Mouse (Mus musculus) olfactory bulb, adult 2 months (tissue): Measurements from ENCODE around the gene Man2b2.

Experiments used
- CTCF ChIP-seq: fragments of 200-500 bp; IDR thresholded peaks from 2 replicates; pipeline ENCODE4 v1.5.1; 2012; ENCODE audit warnings: low read depth, mild to moderate bottlenecking, low read length, moderate library complexity; ENCODE audit not compliant: insufficient read depth
- POLR2A ChIP-seq: fragments of 200-500 bp; IDR thresholded peaks from 2 replicates; pipeline ENCODE4 v1.6.1; 2012; ENCODE audit warnings: mild to moderate bottlenecking, low read depth, low read length, moderate library complexity; ENCODE audit not compliant: insufficient read depth

GRCm38 (mm10) chr5:36840092-36840491, 9.6 kb upstream of the Man2b2 start:
- no peak for TF ChIP-seq CTCF
- no peak for TF ChIP-seq POLR2A
